Mouse (Mus musculus): Measurements from ENCODE around the gene Yif1a. TPM values are rescaled to one million over a fixed set of nuclear protein-coding genes. Genes with fewer than 3 reads are reported as not detected.

Yif1a gene
- total RNA-seq (2022): 10 to 100 TPM; 21.4 to 29.8 (median 25.9) TPM

GRCm38 (mm10) chr19:5087884-5088728, at the start of gene Yif1a:
TSS of gene Yif1a (plus strand) at chr19:5088538.
- peak; percentile 96 to 99 for DNase-seq (ENCODE audit: low spot score in 2 of 2)

GRCm38 (mm10) chr19:5038709-5039156, 49.6 kb upstream of the Yif1a start, which contains the start of the genes B4gat1 and AC124502.3:
TSS of gene B4gat1 (plus strand) at chr19:5038826.
TSS of gene AC124502.3 (plus strand) at chr19:5038891.
- peak; percentile 86 to 87 for DNase-seq (ENCODE audit: low spot score in 2 of 2)

- DNase-seq (ENCODE audit: low spot score in 2 of 2): no peak
Observed at GRCm38 (mm10) chr19:5039301-5040114, 48.8 kb upstream of the Yif1a start.

GRCm38 (mm10) chr19:5040862-5041523, 47.3 kb upstream of the Yif1a start, which contains the start of gene Brms1:
TSS of gene Brms1 (plus strand) at chr19:5041354.
- peak; percentile 91 to 93 for DNase-seq (ENCODE audit: low spot score in 2 of 2)

- no peak for DNase-seq (ENCODE audit: low spot score in 2 of 2)
Observed at GRCm38 (mm10) chr19:5041588-5041987, 46.8 kb upstream of the Yif1a start.

- DNase-seq (ENCODE audit: low spot score in 2 of 2): no peak
Observed at GRCm38 (mm10) chr19:5045531-5045930, 42.8 kb upstream of the Yif1a start.

GRCm38 (mm10) chr19:5048138-5049056, 39.9 kb upstream of the Yif1a start:
- peak in 1 of 2 experiments; percentile 71 for DNase-seq (ENCODE audit: low spot score in 2 of 2)

- no peak for DNase-seq (ENCODE audit: low spot score in 2 of 2)
Observed at GRCm38 (mm10) chr19:5049325-5049724, 39.0 kb upstream of the Yif1a start.

GRCm38 (mm10) chr19:5050047-5050905, 38.1 kb upstream of the Yif1a start, which contains the start of gene Rin1:
TSS of gene Rin1 (plus strand) at chr19:5050481.
- peak; percentile 73 to 82 for DNase-seq (ENCODE audit: low spot score in 2 of 2)

- DNase-seq (ENCODE audit: low spot score in 2 of 2): no peak
Observed at GRCm38 (mm10) chr19:5051031-5051430, 37.3 kb upstream of the Yif1a start.

- no peak for DNase-seq (ENCODE audit: low spot score in 2 of 2)
Observed at GRCm38 (mm10) chr19:5051515-5051914, 36.8 kb upstream of the Yif1a start.

GRCm38 (mm10) chr19:5052166-5052822, 36.0 kb upstream of the Yif1a start:
- DNase-seq (ENCODE audit: low spot score in 2 of 2): peak in 1 of 2 experiments; percentile 45

GRCm38 (mm10) chr19:5052853-5053252, 35.5 kb upstream of the Yif1a start:
- DNase-seq (ENCODE audit: low spot score in 2 of 2): no peak

- no peak for DNase-seq (ENCODE audit: low spot score in 2 of 2)
Observed at GRCm38 (mm10) chr19:5053909-5054308, 34.4 kb upstream of the Yif1a start.

GRCm38 (mm10) chr19:5056251-5056650, 32.1 kb upstream of the Yif1a start:
- DNase-seq (ENCODE audit: low spot score in 2 of 2): no peak

GRCm38 (mm10) chr19:5057876-5058775, 30.2 kb upstream of the Yif1a start:
- DNase-seq (ENCODE audit: low spot score in 2 of 2): no peak

Data from layer of hippocampus, adult 8-10 months (tissue).